Mouse (Mus musculus): ENCODE results near the gene Klf1.

Gene Klf1

GRCm38 (mm10) chr8:84936041-84936961, 34.6 kb downstream of the Klf1 start:
- no peak for DNase-seq (ENCODE audit: low read depth, low spot score)

- DNase-seq (ENCODE audit: low read depth, low spot score), result no peak
Measured at GRCm38 (mm10) chr8:84936962-84937546, 35.3 kb downstream of the Klf1 start, which contains the start of gene Mast1. Gene Mast1, minus strand, starts transcription at chr8:84937359.

- no peak for DNase-seq (ENCODE audit: low read depth, low spot score)
Measured at GRCm38 (mm10) chr8:84937620-84938485, 36.1 kb downstream of the Klf1 start.

- no peak for DNase-seq (ENCODE audit: low read depth, low spot score)
Measured at GRCm38 (mm10) chr8:84943699-84944098, 42.0 kb downstream of the Klf1 start.

- no peak for DNase-seq (ENCODE audit: low read depth, low spot score)
Measured at GRCm38 (mm10) chr8:84944478-84945160, 42.9 kb downstream of the Klf1 start.

GRCm38 (mm10) chr8:84945235-84945632, 43.5 kb downstream of the Klf1 start:
- DNase-seq (ENCODE audit: low read depth, low spot score), result no peak

GRCm38 (mm10) chr8:84945633-84946527, 44.2 kb downstream of the Klf1 start:
- no peak for DNase-seq (ENCODE audit: low read depth, low spot score)

- no peak for DNase-seq (ENCODE audit: low read depth, low spot score)
Measured at GRCm38 (mm10) chr8:84946528-84947240, 45.0 kb downstream of the Klf1 start, which contains the start of gene Rtbdn. Gene Rtbdn, plus strand, starts transcription at chr8:84946991.

- DNase-seq (ENCODE audit: low read depth, low spot score), result no peak
Measured at GRCm38 (mm10) chr8:84947241-84947545, 45.5 kb downstream of the Klf1 start.

- DNase-seq (ENCODE audit: low read depth, low spot score), result no peak
Measured at GRCm38 (mm10) chr8:84949753-84950152, 48.0 kb downstream of the Klf1 start.

- no peak for DNase-seq (ENCODE audit: low read depth, low spot score)
Measured at GRCm38 (mm10) chr8:84952612-84953255, 51.0 kb downstream of the Klf1 start.
